Mouse (Mus musculus): Measurements from ENCODE around the gene Atp6v1g2.

GRCm38 (mm10) chr17:35222299-35222698, 11.2 kb upstream of the Atp6v1g2 start:
- TF ChIP-seq POLR2A (IDR thresholded peaks at IDR 0.05; ENCODE audit: borderline replicate concordance, insufficient read depth, low read length) (no peak), CTCF (IDR thresholded peaks at IDR 0.05; ENCODE audit: borderline replicate concordance, insufficient read depth, low read depth, low read length) (no peak)

All from cerebellum, adult 2 months (tissue).